Mouse (Mus musculus) midbrain, embryonic 10.5 days (tissue): Measurements from ENCODE around the gene Ppm1l. TPM values are rescaled to one million over a fixed set of nuclear protein-coding genes. Genes with fewer than 3 reads are reported as not detected.

ENCODE experiments used
- DNase-seq: peaks from one replicate; pipeline ENCODE4 v3.0.0-alpha.2; 2017; ENCODE audit warnings: low spot score
- H3K27ac ChIP-seq: fragments of 300-500 bp; sonication (generic); replicated peaks from 2 replicates; pipeline ENCODE4 v1.5.1; 2016; ENCODE audit warnings: mild to moderate bottlenecking
- H3K27me3 ChIP-seq: fragments of 300-500 bp; sonication (generic); 2 replicates; pipeline ENCODE4 v1.6.1; 2016; ENCODE audit warnings: low read depth, mild to moderate bottlenecking; ENCODE audit not compliant: poor library complexity, severe bottlenecking
- H3K36me3 ChIP-seq: fragments of 300-500 bp; sonication (generic); 2 replicates; pipeline ENCODE4 v1.6.1; 2016; ENCODE audit warnings: mild to moderate bottlenecking, moderate library complexity
- H3K4me1 ChIP-seq: fragments of 300-500 bp; sonication (generic); 2 replicates; pipeline ENCODE4 v1.6.1; 2016
- H3K4me3 ChIP-seq: fragments of 300-500 bp; sonication (generic); 2 replicates; pipeline ENCODE4 v1.5.1; 2016; ENCODE audit warnings: mild to moderate bottlenecking, moderate library complexity
- H3K9me3 ChIP-seq: fragments of 300-500 bp; sonication (generic); replicated peaks from 2 replicates; pipeline ENCODE4 v1.6.1; 2016; ENCODE audit warnings: mild to moderate bottlenecking
- WGBS: fragments of 180-500 bp; shearing (Covaris S2); methylation state at CpG from one replicate; pipeline ENCODE4 v1.1.7; 2016; 5-methylcytosine and 5-hydroxymethylcytosine counted together
- polyA plus RNA-seq: library from polyadenylated mRNA; unstranded; fragments of >200 nt; fragmentation: Nextera tagmentation; extraction: Ambion mirVana; gene quantifications from 2 replicates; pipeline ENCODE4 v1.2.1, GENCODE M21; 2016

Gene Ppm1l
- polyA plus RNA-seq = 14.8 and 15.6 TPM in 2 replicates

DNA sequence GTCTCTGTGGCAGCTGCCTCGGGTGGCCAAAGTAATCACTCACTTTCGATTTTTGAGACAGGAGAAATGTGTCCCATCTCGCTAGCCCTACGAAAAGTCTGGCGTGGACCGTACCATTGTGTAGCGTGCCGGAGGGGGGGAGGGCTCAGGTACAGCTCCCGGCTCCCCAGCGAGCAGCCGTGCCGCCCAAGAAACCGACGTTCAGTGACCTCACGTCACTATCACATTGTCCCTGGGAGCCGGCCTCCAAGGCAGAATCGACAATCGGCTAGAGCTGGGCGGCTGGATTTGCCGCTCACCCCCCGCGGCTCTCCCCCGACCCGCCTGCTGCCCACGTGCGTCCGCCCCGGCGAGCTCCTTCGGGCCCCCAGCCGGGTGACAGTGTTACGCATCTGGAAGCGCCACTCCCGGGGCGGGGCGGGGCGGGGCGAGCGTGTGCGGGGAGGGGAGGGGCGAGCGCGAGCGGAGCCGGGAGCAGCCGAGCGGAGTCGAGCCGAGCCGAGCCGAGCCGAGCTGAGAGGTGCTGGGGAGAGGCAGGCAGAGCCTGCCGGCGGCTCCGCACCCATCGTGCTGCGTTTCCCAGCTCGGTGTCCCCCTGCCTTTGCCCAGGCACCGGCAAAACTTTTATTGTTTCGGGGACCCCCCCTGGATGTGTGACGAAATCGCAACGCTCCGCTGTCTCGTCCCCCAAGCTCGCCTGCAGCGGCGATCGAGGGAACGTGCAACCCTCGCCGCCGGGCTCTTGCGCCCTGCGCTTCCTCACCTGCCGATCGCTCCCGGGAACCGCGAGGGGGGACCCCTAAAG is at the start of gene Ppm1l:
Gene Ppm1l, plus strand, starts transcription at position 471 of the 805 bp plus-strand sequence.
- DNase-seq = peak; percentile 95
- H3K27me3 ChIP-seq = peaks cover 13% of the 10 kb centered on the region; the same call in 1 of the 2 replicates
- H3K4me3 ChIP-seq = peak within 1 kb of the TSS; percentile 84
- peak within 1 kb of the TSS; percentile 98 for H3K27ac ChIP-seq
- H3K4me1 ChIP-seq = peaks cover 37% of the 10 kb centered on the region
- 0 out of 2 replicates have a peak, but pooled peaks cover 2% of the 10 kb centered on the region for H3K36me3 ChIP-seq
- H3K9me3 ChIP-seq = no peaks in the 10 kb centered on the region
- WGBS = under 1% methylated on average over 74 of the region's 80 CpGs

DNA sequence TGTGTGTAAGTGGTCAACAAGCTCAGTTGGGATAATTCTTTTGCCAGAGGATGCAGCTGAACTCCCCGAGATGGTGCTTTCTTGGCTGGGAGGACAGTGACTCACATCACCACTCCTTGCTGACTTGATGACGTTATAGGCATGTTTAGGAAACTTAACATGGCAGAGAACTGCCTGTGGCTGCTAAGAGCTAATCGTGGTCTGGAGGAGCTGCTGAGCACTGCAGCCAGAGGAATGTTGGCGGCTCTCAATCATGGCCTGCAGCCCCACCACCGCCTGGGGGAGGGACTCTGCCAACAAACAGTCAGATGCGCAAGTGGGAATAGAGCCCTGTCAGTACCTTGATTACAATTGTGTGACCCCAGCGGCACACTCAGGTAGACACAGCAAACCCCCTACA is 44.8 kb upstream of the Ppm1l start:
- no peaks in the 10 kb centered on the region for H3K9me3 ChIP-seq
- 79% methylated on average over 7 of the region's 7 CpGs for WGBS
- no peak overlapping the region for H3K4me3 ChIP-seq
- H3K27ac ChIP-seq = no peak overlapping the region
- H3K4me1 ChIP-seq = peaks cover 9% of the 10 kb centered on the region
- H3K36me3 ChIP-seq = no peaks in the 10 kb centered on the region
- no peaks in the 10 kb centered on the region for H3K27me3 ChIP-seq
- DNase-seq = no peak

- DNase-seq = no peak
- Histone ChIP-seq H3K9me3 (peaks cover 4% of the 10 kb centered on the region; the same call in 1 of the 2 replicates), H3K4me1 (peaks cover 9% of the 10 kb centered on the region), H3K27me3 (no peaks in the 10 kb centered on the region), H3K27ac (peak overlapping the region; percentile 61), H3K4me3 (no peak overlapping the region), H3K36me3 (no peaks in the 10 kb centered on the region)
- WGBS = 87% methylated on average over 16 of the region's 16 CpGs
Observed at GRCm38 (mm10) chr3:69274018-69274663, 42.5 kb upstream of the Ppm1l start.

- Histone ChIP-seq H3K27me3 (no peaks in the 10 kb centered on the region), H3K4me3 (no peak overlapping the region), H3K36me3 (no peaks in the 10 kb centered on the region), H3K4me1 (peaks cover 9% of the 10 kb centered on the region), H3K27ac (peak overlapping the region; percentile 61), H3K9me3 (peaks cover 4% of the 10 kb centered on the region; the same call in 1 of the 2 replicates)
- 72% methylated on average over 15 of the region's 15 CpGs for WGBS
- DNase-seq = peak; percentile 47
Observed at GRCm38 (mm10) chr3:69274664-69275312, 41.9 kb upstream of the Ppm1l start.

GRCm38 (mm10) chr3:69278648-69279047 is 38.0 kb upstream of the Ppm1l start:
- Histone ChIP-seq H3K4me1 (peaks cover 9% of the 10 kb centered on the region), H3K9me3 (peaks cover 4% of the 10 kb centered on the region; the same call in 1 of the 2 replicates), H3K27me3 (no peaks in the 10 kb centered on the region), H3K27ac (no peak overlapping the region), H3K4me3 (no peak overlapping the region), H3K36me3 (no peaks in the 10 kb centered on the region)
- 90% methylated on average over 6 of the region's 6 CpGs for WGBS
- no peak for DNase-seq

- WGBS = 86% methylated on average over 9 of the region's 9 CpGs
Observed at GRCm38 (mm10) chr3:69282406-69282805, 34.3 kb upstream of the Ppm1l start.

GRCm38 (mm10) chr3:69283085-69283847 is 33.4 kb upstream of the Ppm1l start:
- H3K36me3 ChIP-seq = no peaks in the 10 kb centered on the region
- 78% methylated on average over 7 of the region's 7 CpGs for WGBS
- H3K4me1 ChIP-seq = no peaks in the 10 kb centered on the region
- H3K27me3 ChIP-seq = no peaks in the 10 kb centered on the region
- DNase-seq = no peak
- H3K27ac ChIP-seq = no peak overlapping the region
- H3K4me3 ChIP-seq = no peak overlapping the region
- no peaks in the 10 kb centered on the region for H3K9me3 ChIP-seq

More at GRCm38 (mm10) chr3:69282406-69282805, 34.3 kb upstream of the Ppm1l start:
- H3K36me3 ChIP-seq = no peaks in the 10 kb centered on the region
- H3K4me3 ChIP-seq = no peak overlapping the region
- DNase-seq = no peak
- no peaks in the 10 kb centered on the region for H3K27me3 ChIP-seq
- peaks cover 3% of the 10 kb centered on the region; the same call in 1 of the 2 replicates for H3K9me3 ChIP-seq
- no peak overlapping the region for H3K27ac ChIP-seq
- no peaks in the 10 kb centered on the region for H3K4me1 ChIP-seq

DNA sequence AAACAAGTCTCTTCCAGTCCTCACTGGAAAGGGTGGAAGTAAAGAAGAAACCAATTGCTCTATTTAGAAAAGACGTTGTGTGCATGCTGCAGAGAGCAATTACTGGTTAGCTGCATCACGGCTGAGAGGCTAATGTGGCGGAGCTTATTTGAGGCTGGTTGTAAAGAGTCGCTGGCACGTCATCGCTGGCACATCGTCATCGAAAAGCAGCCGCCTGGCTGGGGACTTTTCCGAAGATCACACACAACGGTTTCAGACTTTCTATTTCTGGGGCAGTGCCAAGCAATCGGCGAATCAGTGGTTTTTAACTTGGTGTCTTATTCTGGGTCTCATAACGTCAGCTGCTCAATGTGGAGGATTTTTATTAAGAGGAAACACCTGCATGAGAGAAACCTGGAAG is 26.8 kb upstream of the Ppm1l start:
- H3K4me3 ChIP-seq = no peak overlapping the region
- no peaks in the 10 kb centered on the region for H3K9me3 ChIP-seq
- no peak overlapping the region for H3K27ac ChIP-seq
- H3K4me1 ChIP-seq = no peaks in the 10 kb centered on the region
- no peaks in the 10 kb centered on the region for H3K36me3 ChIP-seq
- H3K27me3 ChIP-seq = no peaks in the 10 kb centered on the region
- DNase-seq = no peak
- WGBS = 91% methylated on average over 14 of the region's 14 CpGs

GRCm38 (mm10) chr3:69290294-69290693 is 26.4 kb upstream of the Ppm1l start:
- H3K9me3 ChIP-seq = no peaks in the 10 kb centered on the region
- no peak for DNase-seq
- H3K27me3 ChIP-seq = no peaks in the 10 kb centered on the region
- no peak overlapping the region for H3K27ac ChIP-seq
- H3K36me3 ChIP-seq = no peaks in the 10 kb centered on the region
- no peak overlapping the region for H3K4me3 ChIP-seq
- WGBS = 88% methylated on average over 7 of the region's 7 CpGs
- no peaks in the 10 kb centered on the region for H3K4me1 ChIP-seq

GRCm38 (mm10) chr3:69290844-69291243 is 25.8 kb upstream of the Ppm1l start:
- Histone ChIP-seq H3K4me3 (no peak overlapping the region), H3K27ac (no peak overlapping the region), H3K27me3 (no peaks in the 10 kb centered on the region), H3K4me1 (no peaks in the 10 kb centered on the region), H3K9me3 (no peaks in the 10 kb centered on the region), H3K36me3 (no peaks in the 10 kb centered on the region)
- no peak for DNase-seq
- WGBS = 84% methylated on average over 3 of the region's 3 CpGs

DNA sequence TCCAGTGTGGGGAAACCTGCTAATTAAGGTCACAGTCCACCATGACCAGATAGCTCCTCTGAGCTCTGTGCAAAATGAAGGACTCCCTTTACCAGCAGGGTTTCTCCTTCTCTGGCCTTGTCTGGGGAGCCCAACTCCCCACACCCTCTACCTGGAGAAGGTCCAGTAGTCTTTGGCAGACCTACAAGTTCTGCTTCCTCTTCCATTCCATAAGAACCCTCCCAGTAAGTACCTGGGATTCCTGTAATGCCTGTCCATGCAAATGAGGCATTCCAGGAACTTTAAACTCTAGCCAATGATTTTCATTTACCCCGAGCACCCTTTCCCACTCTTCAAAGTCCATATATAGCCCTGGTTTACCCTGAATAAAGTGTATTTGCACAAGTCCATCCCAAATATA is 24.0 kb upstream of the Ppm1l start:
- H3K9me3 ChIP-seq = no peaks in the 10 kb centered on the region
- no peaks in the 10 kb centered on the region for H3K4me1 ChIP-seq
- DNase-seq = no peak
- no peaks in the 10 kb centered on the region for H3K27me3 ChIP-seq
- H3K36me3 ChIP-seq = no peaks in the 10 kb centered on the region
- H3K27ac ChIP-seq = no peak overlapping the region
- WGBS = 80% methylated on average over 1 of the region's 1 CpGs
- H3K4me3 ChIP-seq = no peak overlapping the region

- no peaks in the 10 kb centered on the region for H3K27me3 ChIP-seq
- no peaks in the 10 kb centered on the region for H3K36me3 ChIP-seq
- 89% methylated on average over 8 of the region's 8 CpGs for WGBS
- no peaks in the 10 kb centered on the region for H3K9me3 ChIP-seq
- no peak overlapping the region for H3K4me3 ChIP-seq
- H3K27ac ChIP-seq = no peak overlapping the region
- no peaks in the 10 kb centered on the region for H3K4me1 ChIP-seq
- no peak for DNase-seq
Observed at GRCm38 (mm10) chr3:69296270-69296669, 20.4 kb upstream of the Ppm1l start.
